8 mouse cellular contexts compared by ENCODE assay signal in the genomic region with DNA sequence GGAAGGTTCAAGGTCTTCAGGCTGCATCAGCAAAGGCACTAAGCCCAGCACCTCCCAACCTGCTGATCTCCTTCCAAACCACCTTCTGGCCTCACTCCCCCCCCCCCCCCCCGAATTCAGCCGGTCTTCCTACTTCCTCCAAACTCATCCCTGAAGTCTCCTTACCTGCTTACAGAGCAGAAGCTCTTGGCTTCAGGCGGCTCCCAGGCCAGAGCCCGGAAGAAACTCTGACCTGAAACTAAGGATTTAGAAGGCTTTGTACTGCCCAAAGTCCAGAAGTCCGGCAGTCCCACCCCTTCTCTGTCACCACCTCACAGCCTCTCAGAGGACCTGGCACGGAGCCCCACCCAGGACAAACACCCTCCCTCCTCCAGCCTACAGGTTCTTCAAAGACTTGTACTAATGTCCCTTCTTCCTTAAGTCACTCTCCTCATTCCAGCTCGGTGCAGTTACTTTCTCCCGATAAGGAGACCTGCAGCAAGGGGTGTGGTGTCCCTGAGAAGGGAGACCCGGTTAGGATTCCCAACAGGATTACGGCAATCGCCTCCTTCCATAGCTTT. TPM values are rescaled to one million over a fixed set of nuclear protein-coding genes. Genes with fewer than 3 reads are reported as not detected.
DNase-seq lines count a peak whose midpoint lies in the region; ATAC-seq and TF ChIP-seq lines count a peak whose summit lies in the region.

No protein-coding gene starts in this region.

- H3K27me3 ChIP-seq in heart, embryonic 10.5 days (ENCODE audit: insufficient read depth, poor library complexity, severe bottlenecking) = no peaks in the 10 kb centered on the region
- no peaks in the 10 kb centered on the region for H3K27me3 ChIP-seq in kidney, embryonic 15.5 days

- no peak for TF ChIP-seq CTCF in layer of hippocampus, adult 2 months (conservative IDR thresholded peaks at IDR 0.05)

- H3K9me3 ChIP-seq in heart, embryonic 10.5 days = no peaks in the 10 kb centered on the region
- no peaks in the 10 kb centered on the region for H3K9me3 ChIP-seq in kidney, embryonic 15.5 days (replicated peaks)

- peaks cover 30% of the 10 kb centered on the region for H3K4me1 ChIP-seq in heart, embryonic 10.5 days
- H3K4me1 ChIP-seq in kidney, embryonic 15.5 days = peaks cover 32% of the 10 kb centered on the region

- no peak for DNase-seq in layer of hippocampus, adult 2 months (ENCODE audit: low spot score in 2 of 2)
- DNase-seq in layer of hippocampus, postnatal 14 days (ENCODE audit: low spot score in 2 of 2) = no peak
- DNase-seq in c-Kit-positive CD71-positive TER-119-positive erythroid progenitor cells, embryonic 14.5 days (ENCODE audit: low spot score) = peak; percentile 18
- DNase-seq in heart, embryonic 10.5 days (ENCODE audit: low spot score) = no peak
- peak; percentile 84 for DNase-seq in lung, postnatal 10 days
- peak; percentile 62 for DNase-seq in testis, postnatal 14 days (ENCODE audit: low spot score)
- DNase-seq in embryo, embryonic 9.5 days (ENCODE audit: extremely low spot score) = no peak

- peak; percentile 30 for ATAC-seq in kidney, embryonic 15.5 days (replicated peaks; ENCODE audit: low FRiP score)

- WGBS in heart, embryonic 10.5 days = 9% methylated on average over 11 of the region's 11 CpGs
- 3% methylated on average over 11 of the region's 11 CpGs for WGBS in kidney, embryonic 15.5 days

- H3K4me3 ChIP-seq in layer of hippocampus, adult 2 months = peak overlapping the region; percentile 77
- H3K4me3 ChIP-seq in heart, embryonic 10.5 days = peak overlapping the region; percentile 89
- peak overlapping the region; percentile 89 for H3K4me3 ChIP-seq in kidney, embryonic 15.5 days (replicated peaks)

- peak overlapping the region; percentile 84 for H3K27ac ChIP-seq in layer of hippocampus, adult 2 months
- peak overlapping the region; percentile 93 for H3K27ac ChIP-seq in heart, embryonic 10.5 days
- H3K27ac ChIP-seq in kidney, embryonic 15.5 days = peak overlapping the region; percentile 85

- H3K4me2 ChIP-seq in kidney, embryonic 15.5 days = peak overlapping the region; percentile 93

- H3K9ac ChIP-seq in kidney, embryonic 15.5 days = peak overlapping the region; percentile 71

- peaks cover 38% of the 10 kb centered on the region for H3K36me3 ChIP-seq in heart, embryonic 10.5 days
- H3K36me3 ChIP-seq in kidney, embryonic 15.5 days = peaks cover 40% of the 10 kb centered on the region

RNA-seq across cellular contexts. Expression of a gene that starts 0.8 kb away (rescaled TPM):
- 10 to 100 TPM; 19.0 to 20.1 TPM for total RNA-seq in layer of hippocampus, adult 2 months (2021)
- total RNA-seq in layer of hippocampus, postnatal 14 days (2021) = 10 to 100 TPM; 15.1 to 16.7 TPM
- polyA plus RNA-seq in heart, embryonic 10.5 days (2016; fragmentation: Nextera tagmentation; extraction: Ambion mirVana) = 21.1 and 22.5 TPM in 2 replicates
- polyA plus RNA-seq in kidney, embryonic 15.5 days (2015; fragmentation: Nextera tagmentation; extraction: Ambion mirVana) = 36.9 and 42.4 TPM in 2 replicates

RNA-seq across cellular contexts. Expression of a gene that starts 1.0 kb away (rescaled TPM):
- 10 to 100 TPM; 52.2 to 53.5 TPM for total RNA-seq in layer of hippocampus, adult 2 months (2021)
- total RNA-seq in layer of hippocampus, postnatal 14 days (2021) = 10 to 100 TPM; 51.1 to 54.3 TPM
- polyA plus RNA-seq in heart, embryonic 10.5 days (2016; fragmentation: Nextera tagmentation; extraction: Ambion mirVana) = 131 and 151 TPM in 2 replicates
- polyA plus RNA-seq in kidney, embryonic 15.5 days (2015; fragmentation: Nextera tagmentation; extraction: Ambion mirVana) = 108 and 124 TPM in 2 replicates

RNA-seq across cellular contexts. Expression of a gene that starts 5.1 kb away (rescaled TPM):
- total RNA-seq in layer of hippocampus, adult 2 months (2021) = 10 to 100 TPM; 19.1 to 20.4 TPM
- total RNA-seq in layer of hippocampus, postnatal 14 days (2021) = 10 to 100 TPM; 23.8 to 24.4 TPM
- 44.8 and 51.3 TPM in 2 replicates for polyA plus RNA-seq in heart, embryonic 10.5 days (2016; fragmentation: Nextera tagmentation; extraction: Ambion mirVana)
- 55.5 and 59.2 TPM in 2 replicates for polyA plus RNA-seq in kidney, embryonic 15.5 days (2015; fragmentation: Nextera tagmentation; extraction: Ambion mirVana)

RNA-seq across cellular contexts. Expression of a gene that starts 15.7 kb away (rescaled TPM):
- 1 to 10 TPM; 8.5 to 8.8 TPM for total RNA-seq in layer of hippocampus, adult 2 months (2021)
- total RNA-seq in layer of hippocampus, postnatal 14 days (2021) = 10 to 100 TPM; 11.2 to 11.4 TPM
- 65.4 and 67.7 TPM in 2 replicates for polyA plus RNA-seq in heart, embryonic 10.5 days (2016; fragmentation: Nextera tagmentation; extraction: Ambion mirVana)
- polyA plus RNA-seq in kidney, embryonic 15.5 days (2015; fragmentation: Nextera tagmentation; extraction: Ambion mirVana) = 120 and 138 TPM in 2 replicates

RNA-seq across cellular contexts. Expression of a gene that starts 29.2 kb away (rescaled TPM):
- 10 to 100 TPM; 15.8 to 16.8 TPM for total RNA-seq in layer of hippocampus, adult 2 months (2021)
- total RNA-seq in layer of hippocampus, postnatal 14 days (2021) = 10 to 100 TPM; 12.5 to 15.7 TPM
- 46.3 and 61.0 TPM in 2 replicates for polyA plus RNA-seq in heart, embryonic 10.5 days (2016; fragmentation: Nextera tagmentation; extraction: Ambion mirVana)
- 63.9 and 65.4 TPM in 2 replicates for polyA plus RNA-seq in kidney, embryonic 15.5 days (2015; fragmentation: Nextera tagmentation; extraction: Ambion mirVana)

Comparison
In these comparisons a context has a peak if more than half of its experiments do, and no peak if none do; other contexts are left out.
1. DNase-seq: peak in c-Kit-positive CD71-positive TER-119-positive erythroid progenitor cells, embryonic 14.5 days (single experiment), lung, postnatal 10 days (single experiment) and testis, postnatal 14 days (single experiment); none in layer of hippocampus, adult 2 months (0 of 2), layer of hippocampus, postnatal 14 days (0 of 2), heart, embryonic 10.5 days (single experiment) and embryo, embryonic 9.5 days (single experiment).
2. Peak in every context shown above with its lines, with median percentiles within 50 percentile points of each other: H3K27ac ChIP-seq and H3K4me3 ChIP-seq.